ENCODE assay signal across 13 mouse cellular contexts in genomic region chr2:27772841-27773388, GRCm38 (mm10).
DNase-seq lines count a peak whose midpoint lies in the region; ATAC-seq and TF ChIP-seq lines count a peak whose summit lies in the region.
"Had no signal": no experiment of that assay in that cellular context is flagged by ENCODE, and none has a peak within 500 bp of the region (broad histone marks: within the 10 kb centered on the region; RNA-seq: fewer than 3 reads in every experiment).

No protein-coding gene starts in this region.

- H3K4me3 ChIP-seq in lung, embryonic 14.5 days (ENCODE audit: low read depth, low read length), result no peak overlapping the region
- no peak overlapping the region for H3K4me3 ChIP-seq in embryonic facial prominence, embryonic 14.5 days (ENCODE audit: low read depth, low read length)
- H3K4me3 ChIP-seq in kidney, embryonic 16.5 days (ENCODE audit: low read length), result no peak overlapping the region
- H3K4me3 ChIP-seq in stomach, embryonic 15.5 days (replicated peaks), result no peak overlapping the region
- H3K4me3 ChIP-seq: erythroblast, embryonic 14.5 days; midbrain, embryonic 12.5 days; neural tube, embryonic 13.5 days had no signal

- no peak for ATAC-seq in lung, embryonic 14.5 days (ENCODE audit: insufficient read depth)
- ATAC-seq in embryonic facial prominence, embryonic 14.5 days (ENCODE audit: low read depth), result no peak
- ATAC-seq in kidney, embryonic 16.5 days (ENCODE audit: low FRiP score, low TSS enrichment), result peak; percentile 23; the same call in 1 of the 2 replicates
- no peak for ATAC-seq in stomach, embryonic 15.5 days (ENCODE audit: insufficient read depth, low FRiP score, low read depth)

- H3K36me3 ChIP-seq in lung, embryonic 14.5 days (ENCODE audit: insufficient read depth), result no peaks in the 10 kb centered on the region
- no peaks in the 10 kb centered on the region for H3K36me3 ChIP-seq in embryonic facial prominence, embryonic 14.5 days (ENCODE audit: control insufficient read depth, insufficient read depth, low read length)
- no peaks in the 10 kb centered on the region for H3K36me3 ChIP-seq in kidney, embryonic 16.5 days (ENCODE audit: insufficient read depth, low read length)
- no peaks in the 10 kb centered on the region for H3K36me3 ChIP-seq in stomach, embryonic 15.5 days
- H3K36me3 ChIP-seq: midbrain, embryonic 12.5 days; neural tube, embryonic 13.5 days had no signal

- no peaks in the 10 kb centered on the region for H3K9me3 ChIP-seq in lung, embryonic 14.5 days (ENCODE audit: low read depth, low read length)
- H3K9me3 ChIP-seq in embryonic facial prominence, embryonic 14.5 days (ENCODE audit: control insufficient read depth, low read length), result no peaks in the 10 kb centered on the region
- H3K9me3 ChIP-seq in kidney, embryonic 16.5 days (ENCODE audit: low read length), result no peaks in the 10 kb centered on the region
- no peaks in the 10 kb centered on the region for H3K9me3 ChIP-seq in stomach, embryonic 15.5 days
- H3K9me3 ChIP-seq: midbrain, embryonic 12.5 days; neural tube, embryonic 13.5 days had no signal

- no peak for DNase-seq in lung, embryonic 14.5 days
- DNase-seq in lung, postnatal 10 days, result no peak
- no peak for DNase-seq in embryonic facial prominence, embryonic 14.5 days (ENCODE audit: low spot score)
- no peak for DNase-seq in cerebellum, adult 18-20 months
- no peak for DNase-seq in urinary bladder, adult 18-20 months (ENCODE audit: low spot score in 2 of 2)
- DNase-seq: cerebellum, adult 2 months; heart, postnatal 4 days; right cerebral cortex, postnatal 4 days had no signal

- no peak overlapping the region for H3K9ac ChIP-seq in lung, embryonic 14.5 days
- no peak overlapping the region for H3K9ac ChIP-seq in embryonic facial prominence, embryonic 14.5 days (ENCODE audit: low read depth, low read length)
- H3K9ac ChIP-seq in kidney, embryonic 16.5 days (replicated peaks; ENCODE audit: low read length), result no peak overlapping the region; the same call in 1 of the 2 replicates
- no peak overlapping the region for H3K9ac ChIP-seq in stomach, embryonic 15.5 days
- H3K9ac ChIP-seq: midbrain, embryonic 12.5 days; neural tube, embryonic 13.5 days had no signal

- no peaks in the 10 kb centered on the region for H3K27me3 ChIP-seq in lung, embryonic 14.5 days (ENCODE audit: insufficient read depth, low read length)
- no peaks in the 10 kb centered on the region for H3K27me3 ChIP-seq in embryonic facial prominence, embryonic 14.5 days (replicated peaks; ENCODE audit: control insufficient read depth, insufficient read depth, low read length)
- H3K27me3 ChIP-seq in kidney, embryonic 16.5 days (ENCODE audit: insufficient read depth, low read length), result no peaks in the 10 kb centered on the region
- H3K27me3 ChIP-seq in stomach, embryonic 15.5 days (replicated peaks), result no peaks in the 10 kb centered on the region
- H3K27me3 ChIP-seq: neural tube, embryonic 13.5 days had no signal

- H3K4me2 ChIP-seq in lung, embryonic 14.5 days, result no peak overlapping the region
- H3K4me2 ChIP-seq in embryonic facial prominence, embryonic 14.5 days (ENCODE audit: low read depth, low read length), result no peak overlapping the region
- H3K4me2 ChIP-seq in kidney, embryonic 16.5 days (replicated peaks; ENCODE audit: low read depth, low read length), result no peak overlapping the region
- no peak overlapping the region for H3K4me2 ChIP-seq in stomach, embryonic 15.5 days
- H3K4me2 ChIP-seq: midbrain, embryonic 12.5 days; neural tube, embryonic 13.5 days had no signal

- H3K27ac ChIP-seq in lung, embryonic 14.5 days (ENCODE audit: low read depth), result peak overlapping the region; percentile 85; the same call in 1 of the 2 replicates
- peak overlapping the region; percentile 98 for H3K27ac ChIP-seq in embryonic facial prominence, embryonic 14.5 days (replicated peaks; ENCODE audit: low read depth, low read length)
- H3K27ac ChIP-seq in kidney, embryonic 16.5 days (ENCODE audit: low read length), result peak overlapping the region; percentile 93; the same call in 1 of the 2 replicates
- peak overlapping the region; percentile 95 for H3K27ac ChIP-seq in stomach, embryonic 15.5 days
- H3K27ac ChIP-seq: midbrain, embryonic 12.5 days had no signal

- 45% methylated on average over 7 of the region's 7 CpGs for WGBS in lung, embryonic 14.5 days
- WGBS in embryonic facial prominence, embryonic 14.5 days, result 56% methylated on average over 7 of the region's 7 CpGs
- WGBS in kidney, embryonic 16.5 days, result 24% methylated on average over 7 of the region's 7 CpGs
- 52% methylated on average over 7 of the region's 7 CpGs for WGBS in stomach, embryonic 15.5 days

- TF ChIP-seq CTCF in lung, embryonic 14.5 days (IDR thresholded peaks at IDR 0.05; ENCODE audit: low read depth), result no peak

- peaks cover 31% of the 10 kb centered on the region for H3K4me1 ChIP-seq in lung, embryonic 14.5 days (ENCODE audit: insufficient read depth)
- H3K4me1 ChIP-seq in embryonic facial prominence, embryonic 14.5 days (ENCODE audit: control insufficient read depth, insufficient read depth, low read length), result peaks cover 34% of the 10 kb centered on the region
- H3K4me1 ChIP-seq in kidney, embryonic 16.5 days (ENCODE audit: insufficient read depth, low read length), result peaks cover 34% of the 10 kb centered on the region
- peaks cover 32% of the 10 kb centered on the region for H3K4me1 ChIP-seq in stomach, embryonic 15.5 days
- H3K4me1 ChIP-seq: midbrain, embryonic 12.5 days had no signal
